Mouse (Mus musculus) heart, adult 8-10 months (tissue): ENCODE results near the gene Spryd4. TPM values are rescaled to one million over a fixed set of nuclear protein-coding genes. Genes with fewer than 3 reads are reported as not detected.
"Not testable (repeated sequence)": the region's sequence is repeated elsewhere in the genome, so short reads cannot be mapped to it uniquely, and the experiment has no call there.

Source experiments
- DNase-seq: peaks from one replicate; pipeline ENCODE4 v3.0.0; 2022; ENCODE audit warnings: low spot score
- total RNA-seq, 4 experiments: library from RNA; stranded (reverse); gene quantifications; 2 replicates each; pipeline ENCODE4 v1.2.4; 2022

The Spryd4 gene
- 10 to 100 TPM; 35.8 to 38.4 (median 37.6) TPM for total RNA-seq

- peak; percentile 91 for DNase-seq
These were observed at the start of gene Spryd4 for GRCm38 (mm10) chr10:128211390-128212108. Gene Spryd4, minus strand, starts transcription at chr10:128211807.

GRCm38 (mm10) chr10:128260376-128260775 lies 48.8 kb upstream of the Spryd4 start:
- DNase-seq = not testable (repeated sequence)

GRCm38 (mm10) chr10:128259946-128260345 lies 48.3 kb upstream of the Spryd4 start:
- no peak for DNase-seq

- DNase-seq = no peak
These were observed 47.3 kb upstream of the Spryd4 start for GRCm38 (mm10) chr10:128258953-128259352.

- DNase-seq = no peak
These were observed 44.7 kb upstream of the Spryd4 start for GRCm38 (mm10) chr10:128256328-128256727.

GRCm38 (mm10) chr10:128255925-128256324 lies 44.3 kb upstream of the Spryd4 start:
- DNase-seq = no peak

- DNase-seq = no peak
These were observed 42.2 kb upstream of the Spryd4 start, which contains the start of gene Apon for GRCm38 (mm10) chr10:128253677-128254255. Gene Apon, plus strand, starts transcription at chr10:128254096.

GRCm38 (mm10) chr10:128250565-128250964 lies 39.0 kb upstream of the Spryd4 start:
- DNase-seq = no peak

GRCm38 (mm10) chr10:128247020-128247732 lies 35.6 kb upstream of the Spryd4 start:
- DNase-seq = peak; percentile 89

GRCm38 (mm10) chr10:128244121-128244520 lies 32.5 kb upstream of the Spryd4 start:
- DNase-seq = no peak

GRCm38 (mm10) chr10:128243252-128243651 lies 31.6 kb upstream of the Spryd4 start:
- DNase-seq = peak; percentile 23

GRCm38 (mm10) chr10:128240131-128240530 lies 28.5 kb upstream of the Spryd4 start:
- DNase-seq = no peak

- DNase-seq = no peak
These were observed 27.5 kb upstream of the Spryd4 start for GRCm38 (mm10) chr10:128239140-128239539.

GRCm38 (mm10) chr10:128237807-128238480 lies 26.3 kb upstream of the Spryd4 start:
- peak; percentile 71 for DNase-seq

- no peak for DNase-seq
These were observed 24.7 kb upstream of the Spryd4 start for GRCm38 (mm10) chr10:128236321-128236720.

GRCm38 (mm10) chr10:128232420-128232985 lies 20.9 kb upstream of the Spryd4 start:
- peak; percentile 76 for DNase-seq

- peak; percentile 86 for DNase-seq
These were observed 20.3 kb upstream of the Spryd4 start, which contains the start of gene Timeless for GRCm38 (mm10) chr10:128231697-128232419. Gene Timeless, plus strand, starts transcription at chr10:128232065.

- no peak for DNase-seq
These were observed 19.5 kb upstream of the Spryd4 start for GRCm38 (mm10) chr10:128231146-128231545.

- no peak for DNase-seq
These were observed 19.0 kb upstream of the Spryd4 start for GRCm38 (mm10) chr10:128230582-128230981.

- no peak for DNase-seq
These were observed 16.4 kb upstream of the Spryd4 start for GRCm38 (mm10) chr10:128228009-128228408.

GRCm38 (mm10) chr10:128227592-128227991 lies 16.0 kb upstream of the Spryd4 start:
- DNase-seq = no peak
